Mouse (Mus musculus) activated CD4-positive, CD25-positive, alpha-beta regulatory T cell (primary cell): ENCODE measurements around the gene Gm28363. TPM values are rescaled to one million over a fixed set of nuclear protein-coding genes. Genes with fewer than 3 reads are reported as not detected.

ENCODE experiments used
- polyA plus RNA-seq, 2 experiments: library from polyadenylated mRNA; unstranded; fragments of 100-300 nt; shearing (Covaris generic); gene quantifications; one replicate each; pipeline ENCODE4 v1.2.1; 2017

The Gm28363 gene
- not detected for polyA plus RNA-seq

GRCm38 (mm10) chr1:117696831-117697230 lies at the start of gene Gm28363:
Gm28363 (plus strand) TSS chr1:117697131.

Other genes starting within 250 kb of the Gm28363 start
- not detected for gene B020011L13Rik, start 84.0 kb downstream of the Gm28363 start, polyA plus RNA-seq
- not detected for gene Gm28360, start 132.9 kb downstream of the Gm28363 start, polyA plus RNA-seq
- gene Gm28168, start 230.9 kb downstream of the Gm28363 start, polyA plus RNA-seq: under 1 TPM in 1 of 2 experiments, not detected in 1; 0.26 TPM